ENCODE assay signal across 9 mouse cellular contexts in genomic region chr14:46704316-46704751, GRCm38 (mm10). TPM values are rescaled to one million over a fixed set of nuclear protein-coding genes. Genes with fewer than 3 reads are reported as not detected.
DNase-seq lines count a peak whose midpoint lies in the region; TF ChIP-seq lines count a peak whose summit lies in the region.
"Had no signal": no experiment of that assay in that cellular context is flagged by ENCODE, and none has a peak within 500 bp of the region (broad histone marks: within the 10 kb centered on the region; RNA-seq: fewer than 3 reads in every experiment).

No protein-coding gene starts in this region.

- 27% methylated on average over 9 of the region's 9 CpGs for WGBS in heart, embryonic 10.5 days
- 68% methylated on average over 9 of the region's 9 CpGs for WGBS in forebrain, embryonic 10.5 days

- H3K36me3 ChIP-seq in heart, embryonic 10.5 days, result no peaks in the 10 kb centered on the region
- H3K36me3 ChIP-seq in forebrain, embryonic 10.5 days (replicated peaks), result no peaks in the 10 kb centered on the region

- peak overlapping the region; percentile 45 for H3K4me3 ChIP-seq in heart, embryonic 10.5 days
- H3K4me3 ChIP-seq in layer of hippocampus, adult 2 months, result no peak overlapping the region
- H3K4me3 ChIP-seq in left cerebral cortex, adult 2 months, result no peak overlapping the region
- H3K4me3 ChIP-seq in forebrain, embryonic 10.5 days, result no peak overlapping the region

- DNase-seq in c-Kit-positive CD71-negative TER-119-negative erythroid progenitor cells, embryonic 14.5 days (ENCODE audit: low read depth), result peak; percentile 9
- no peak for DNase-seq in heart, embryonic 10.5 days (ENCODE audit: low spot score)
- DNase-seq in kidney, postnatal 36 days, result peak; percentile 13 to 43
- DNase-seq in ovary, adult 18-20 months (ENCODE audit: low spot score), result peak; percentile 49
- no peak for DNase-seq in layer of hippocampus, adult 2 months (ENCODE audit: low spot score in 2 of 2)
- DNase-seq in MN1 (ENCODE audit: low spot score), result no peak
- no peak for DNase-seq in left cerebral cortex, adult 2 months (ENCODE audit: extremely low spot score in 1 of 2, low spot score in 2 of 2)
- DNase-seq in forebrain, embryonic 10.5 days (ENCODE audit: extremely low spot score, low spot score), result no peak

- H3K27me3 ChIP-seq in heart, embryonic 10.5 days (ENCODE audit: insufficient read depth, poor library complexity, severe bottlenecking), result no peaks in the 10 kb centered on the region
- H3K27me3 ChIP-seq in forebrain, embryonic 10.5 days (ENCODE audit: poor library complexity, severe bottlenecking), result peaks cover 23% of the 10 kb centered on the region; the same call in 1 of the 2 replicates

- intact Hi-C loops in left cerebral cortex, adult 2 months (cut with DNase I), result loop anchor here (5.0 kb wide), 1 partner anchor 712 kb away; no protein-coding TSS in a partner anchor

- H3K4me1 ChIP-seq in heart, embryonic 10.5 days, result peaks cover 17% of the 10 kb centered on the region
- peaks cover 15% of the 10 kb centered on the region for H3K4me1 ChIP-seq in forebrain, embryonic 10.5 days

- TF ChIP-seq CTCF in layer of hippocampus, adult 2 months (conservative IDR thresholded peaks at IDR 0.05), result no peak
- TF ChIP-seq CTCF in left cerebral cortex, adult 2 months (IDR thresholded peaks at IDR 0.05), result no peak

- peak overlapping the region; percentile 83 for H3K27ac ChIP-seq in heart, embryonic 10.5 days
- H3K27ac ChIP-seq in layer of hippocampus, adult 2 months, result no peak overlapping the region
- H3K27ac ChIP-seq in left cerebral cortex, adult 2 months, result no peak overlapping the region
- no peak overlapping the region for H3K27ac ChIP-seq in forebrain, embryonic 10.5 days

- no peaks in the 10 kb centered on the region for H3K9me3 ChIP-seq in heart, embryonic 10.5 days
- H3K9me3 ChIP-seq in forebrain, embryonic 10.5 days, result no peaks in the 10 kb centered on the region

RNA-seq across cellular contexts. Expression of gene Cdkn3, which starts 56.0 kb away (rescaled TPM):
- polyA plus RNA-seq in heart, embryonic 10.5 days (2016; fragmentation: Nextera tagmentation; extraction: Ambion mirVana), result 46.8 and 52.6 TPM in 2 replicates
- total RNA-seq in layer of hippocampus, adult 2 months (2021), result under 1 TPM; 0.56 to 0.81 TPM
- 1 to 10 TPM; 1.1 to 1.2 TPM for total RNA-seq in left cerebral cortex, adult 2 months (2021)
- 42.8 and 53.3 TPM in 2 replicates for polyA plus RNA-seq in forebrain, embryonic 10.5 days (2016; fragmentation: Nextera tagmentation; extraction: Ambion mirVana)
- total RNA-seq: layer of hippocampus, adult 18-20 months had no signal

Comparison
In these comparisons a context has a peak if more than half of its experiments do, and no peak if none do; other contexts are left out.
1. DNase-seq: peak in c-Kit-positive CD71-negative TER-119-negative erythroid progenitor cells, embryonic 14.5 days (single experiment), kidney, postnatal 36 days (2 of 2) and ovary, adult 18-20 months (single experiment); none in heart, embryonic 10.5 days (single experiment), layer of hippocampus, adult 2 months (0 of 2), MN1 (single experiment), left cerebral cortex, adult 2 months (0 of 2) and forebrain, embryonic 10.5 days (single experiment).